Mouse (Mus musculus) retina, embryonic 14.5 days (tissue): ENCODE data around the gene Ctsf.
"Not testable (repeated sequence)": the region's sequence is repeated elsewhere in the genome, so short reads cannot be mapped to it uniquely, and the experiment has no call there.

ENCODE experiments used
- DNase-seq: peaks from one replicate; pipeline ENCODE4 v3.0.0-alpha.2; 2015; ENCODE audit warnings: low spot score

The Ctsf gene

DNA sequence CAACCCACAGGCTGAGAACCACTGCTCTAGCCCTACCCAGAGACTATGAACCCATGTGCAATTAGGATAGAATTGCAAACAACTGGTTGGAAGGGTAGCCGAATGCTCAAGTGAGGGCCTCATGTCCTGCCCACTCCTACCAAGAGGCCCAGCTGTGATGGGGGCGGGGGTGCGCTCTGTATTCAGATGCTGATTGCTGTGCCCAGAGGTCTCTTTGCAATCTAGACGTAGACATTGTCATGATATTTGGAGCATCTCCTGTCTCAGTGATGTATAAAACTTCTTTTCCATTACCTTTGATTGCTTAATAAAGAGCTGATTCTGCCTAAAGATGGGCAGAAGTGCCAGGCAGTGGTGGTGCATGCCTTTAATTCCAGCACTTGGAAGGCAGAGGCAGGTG lies 5.1 kb upstream of the Ctsf start:
- DNase-seq = no peak

DNA sequence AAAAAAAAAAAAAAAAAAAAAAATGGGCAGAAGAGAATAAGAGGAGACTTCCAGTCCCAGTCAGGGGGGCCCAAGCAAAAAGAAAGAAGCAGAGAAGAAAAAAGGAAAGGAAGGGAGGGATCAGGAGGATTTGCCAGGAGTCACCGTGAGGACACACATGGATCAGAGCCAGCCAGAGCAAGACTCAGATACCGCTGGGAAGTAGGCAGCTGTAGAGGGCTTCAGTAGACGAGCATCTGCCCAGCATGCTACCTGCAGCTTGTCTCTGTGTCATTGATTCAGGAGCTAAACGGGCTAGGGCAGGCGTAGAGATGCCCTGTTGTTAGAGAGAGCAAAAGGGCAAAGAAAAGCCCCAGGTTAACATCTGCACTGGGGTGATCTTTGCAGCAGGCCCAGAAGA lies 4.6 kb upstream of the Ctsf start:
- DNase-seq = no peak

DNA sequence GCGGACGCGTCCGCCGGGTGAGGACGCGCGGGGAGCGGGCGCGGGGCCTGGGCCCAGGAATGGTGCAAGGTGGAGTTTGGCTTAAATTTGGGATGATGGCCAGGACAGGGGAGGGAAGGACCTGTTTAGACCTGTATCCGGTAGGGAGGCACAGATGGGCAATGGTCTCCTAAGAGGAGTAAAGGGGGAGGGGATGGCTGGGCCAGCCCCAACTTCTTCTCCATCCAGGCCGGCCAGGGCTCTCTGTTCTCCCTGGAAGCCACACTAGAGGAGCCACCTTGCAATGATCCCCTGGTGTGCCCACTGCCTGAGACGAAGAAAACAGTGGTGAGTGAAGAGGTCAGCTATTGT lies 515 bp downstream of the Ctsf start:
- DNase-seq = no peak

DNA sequence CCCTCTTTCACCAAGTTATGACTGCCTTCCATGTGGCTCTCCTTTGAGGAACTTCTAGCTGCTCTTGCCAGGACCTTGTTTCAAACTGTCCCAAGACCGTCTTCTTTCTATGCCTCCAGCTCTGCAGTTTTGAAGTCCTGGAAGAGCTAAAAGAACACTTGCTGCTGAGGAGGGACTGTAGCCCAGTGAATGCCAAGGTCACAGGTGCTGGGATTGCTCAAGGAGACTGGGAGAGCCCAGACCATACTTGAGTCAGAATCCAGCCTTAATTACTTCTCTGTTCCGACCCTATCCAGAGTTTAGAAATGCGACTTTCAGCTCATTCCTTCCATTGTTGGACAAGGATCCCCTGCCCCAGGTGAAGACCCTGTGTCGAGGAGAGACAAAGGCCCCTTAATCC lies 1.0 kb downstream of the Ctsf start:
- no peak for DNase-seq

DNA sequence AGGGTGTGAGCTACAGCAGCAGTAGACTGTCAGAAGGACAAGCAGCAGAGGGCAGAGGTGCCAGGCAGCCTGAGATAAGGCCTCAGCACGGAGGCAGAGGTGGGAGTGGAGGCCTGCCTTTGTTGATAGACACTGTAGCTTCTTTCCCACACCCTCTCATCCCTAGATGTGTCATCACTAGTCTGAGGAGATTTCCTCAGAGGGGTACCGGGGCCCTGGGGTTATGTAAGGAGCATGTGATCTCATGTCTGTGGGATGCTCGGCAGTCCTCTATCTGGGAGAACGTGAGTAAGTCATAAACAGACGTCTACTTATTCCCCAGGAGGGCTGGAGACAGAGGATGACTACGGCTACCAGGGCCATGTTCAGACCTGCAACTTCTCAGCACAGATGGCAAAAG lies 4.2 kb downstream of the Ctsf start:
- DNase-seq = no peak

DNA sequence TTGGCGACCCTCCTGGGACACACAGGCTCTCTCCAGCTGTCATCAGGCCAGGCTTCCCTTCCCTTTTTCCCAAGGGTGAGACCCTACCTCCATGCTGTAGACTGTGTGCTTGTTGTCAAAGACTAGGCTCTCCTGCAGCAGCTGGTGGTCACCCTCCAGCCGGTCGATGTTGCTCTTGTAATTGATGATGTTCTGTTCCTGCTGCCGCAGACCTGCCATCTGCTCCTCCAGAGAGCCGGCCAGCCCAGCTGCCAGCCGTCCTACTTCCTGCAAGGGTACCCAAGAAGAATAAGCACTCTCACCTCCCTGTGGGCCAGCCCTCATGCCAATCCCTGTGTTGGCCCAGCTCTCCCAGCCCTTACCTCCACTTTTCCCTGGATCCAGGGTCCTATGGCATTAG lies 8.1 kb downstream of the Ctsf start:
- peak; percentile 29 for DNase-seq

DNA sequence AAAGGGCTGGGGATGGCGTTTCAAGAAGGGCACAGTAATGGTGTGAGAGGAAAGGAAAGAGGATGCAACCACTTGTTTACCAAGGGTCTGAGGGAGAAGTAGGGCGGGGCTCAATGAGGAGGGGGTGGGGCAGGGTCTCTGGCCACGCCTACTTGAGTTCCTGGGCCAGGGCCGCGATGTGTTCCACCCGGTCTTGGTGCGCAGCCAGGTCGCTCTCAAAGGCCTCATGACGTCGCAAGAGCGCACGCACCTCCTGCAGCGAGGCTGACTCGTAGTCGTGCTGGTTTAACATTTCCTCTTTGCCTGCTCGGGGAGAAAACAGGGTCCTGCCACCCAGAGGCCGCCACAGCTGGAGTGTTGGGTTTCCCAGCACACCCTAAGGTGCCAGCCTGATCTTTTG lies 10.2 kb downstream of the Ctsf start:
- DNase-seq = peak; percentile 13

DNA sequence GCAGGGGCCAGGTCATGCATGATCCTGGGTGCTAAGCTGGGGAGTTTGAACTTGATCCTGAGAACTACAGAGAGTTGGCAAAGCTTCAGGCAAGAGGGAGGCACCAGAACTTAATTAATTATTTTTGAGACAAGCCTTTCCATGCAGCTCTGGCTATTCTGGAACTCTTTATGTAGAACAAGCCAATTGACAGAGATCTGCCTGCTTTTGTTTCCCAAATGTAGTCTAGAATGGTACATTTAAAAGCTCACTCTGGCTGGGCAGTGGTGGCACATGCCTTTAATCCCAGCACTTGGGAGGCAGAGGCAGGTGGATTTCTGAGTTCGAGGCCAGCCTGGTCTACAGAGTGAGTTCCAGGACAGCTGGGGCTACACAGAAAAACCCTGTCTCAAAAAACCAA lies 19.7 kb downstream of the Ctsf start:
- DNase-seq = not testable (repeated sequence)

DNA sequence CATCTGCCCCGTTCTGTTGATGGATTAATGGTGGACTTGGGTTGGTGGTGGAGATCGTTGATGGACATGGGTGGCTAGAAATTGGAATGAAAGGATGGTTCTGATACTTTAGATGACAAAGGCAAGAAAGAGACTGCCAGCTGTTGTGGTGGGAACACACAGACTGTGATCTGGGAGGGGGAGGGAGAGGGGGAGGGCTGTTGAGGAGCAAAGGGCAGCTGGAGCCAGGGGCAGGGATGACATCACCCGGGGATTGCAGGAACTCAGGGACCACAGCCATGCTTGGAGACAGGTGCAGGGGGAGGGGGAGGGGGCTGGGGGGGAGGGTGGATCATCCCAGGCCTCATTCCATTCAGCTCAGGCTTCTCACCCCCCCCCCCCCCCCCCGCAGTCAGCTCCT lies 21.3 kb downstream of the Ctsf start:
- DNase-seq = no peak

DNA sequence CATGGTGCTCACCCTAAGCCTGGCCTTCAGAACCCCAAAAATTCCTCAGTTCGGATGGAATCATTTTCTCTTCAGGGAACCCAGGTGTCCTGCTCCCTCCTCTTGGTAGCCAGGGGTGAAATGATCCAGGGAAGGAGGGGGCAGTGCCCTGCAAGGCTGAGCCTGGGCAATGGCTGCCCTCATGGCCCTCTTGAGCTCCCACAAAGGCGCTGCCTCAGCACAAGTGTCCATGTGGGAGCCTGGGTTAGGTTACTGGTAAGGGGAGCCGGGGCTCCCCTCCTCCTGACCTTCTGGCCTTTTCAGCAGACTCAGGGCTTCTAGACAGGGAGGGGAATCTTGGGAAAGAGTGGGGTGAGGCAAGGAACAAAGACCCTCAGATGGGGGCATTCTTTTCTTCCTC lies 21.8 kb downstream of the Ctsf start:
- no peak for DNase-seq

DNA sequence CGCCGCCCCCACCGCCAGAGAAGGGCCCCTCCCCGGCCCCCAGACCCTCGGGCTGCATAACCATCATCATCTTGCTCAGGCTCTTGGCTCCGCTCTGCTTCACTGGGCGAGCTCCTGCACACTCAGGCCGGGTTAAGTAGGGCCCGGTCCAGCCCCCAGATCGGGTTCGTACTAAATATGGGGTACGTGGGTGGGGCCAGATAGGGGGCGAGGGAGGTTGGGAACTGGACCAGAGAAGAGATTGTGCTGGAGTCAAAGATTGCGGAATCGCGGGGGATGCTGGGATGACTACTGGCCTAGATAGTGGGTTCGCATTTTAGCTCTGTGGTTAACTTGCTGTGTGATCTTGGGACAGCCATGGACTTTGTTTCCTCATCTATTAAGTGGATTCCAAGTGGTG lies 22.9 kb downstream of the Ctsf start, which contains the start of gene Actn3:
TSS of gene Actn3 (minus strand) at position 125 of the 400 bp plus-strand sequence.
- no peak for DNase-seq

DNA sequence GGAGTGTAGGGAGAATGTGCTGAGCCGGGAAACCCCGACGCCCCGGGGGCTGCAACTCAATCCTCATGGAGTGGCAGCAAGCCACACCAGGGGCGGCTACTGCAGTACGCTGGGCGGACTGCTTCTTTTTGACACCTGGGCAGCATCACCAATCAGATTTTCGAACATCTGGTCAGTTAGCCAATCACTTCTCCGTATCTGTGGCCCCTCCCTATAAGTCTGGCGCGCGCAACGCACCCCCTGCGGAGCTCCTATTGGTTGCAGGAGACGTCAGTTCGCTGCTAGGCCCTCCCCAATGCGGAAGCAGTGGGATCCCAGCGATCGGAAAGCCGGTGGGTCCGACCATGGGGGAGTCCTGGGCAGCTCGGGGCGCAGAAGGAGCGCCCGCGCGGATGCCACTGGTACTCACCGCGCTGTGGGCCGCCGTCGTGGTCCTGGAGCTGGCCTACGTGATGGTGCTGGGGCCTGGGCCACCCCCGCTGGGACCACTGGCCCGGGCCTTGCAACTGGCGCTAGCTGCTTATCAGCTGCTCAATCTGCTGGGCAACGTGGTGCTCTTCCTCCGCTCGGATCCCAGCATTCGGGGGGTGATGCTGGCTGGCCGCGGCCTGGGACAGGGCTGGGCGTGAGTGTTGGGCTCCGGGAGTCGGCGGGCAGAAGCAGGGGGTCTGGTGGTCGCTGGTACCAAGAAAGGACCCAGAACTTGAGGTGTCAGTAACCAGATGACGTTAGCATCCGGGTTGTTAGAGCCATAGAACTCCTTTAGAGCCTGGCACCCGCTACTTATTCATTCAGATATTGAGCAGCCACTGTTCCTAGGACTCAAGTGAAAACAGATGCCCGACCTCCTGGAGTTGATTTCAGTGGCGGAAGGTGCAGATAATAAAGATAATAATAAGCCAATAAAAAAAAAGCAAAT lies 23.7 kb downstream of the Ctsf start, which contains the start of gene Zdhhc24:
TSS of gene Zdhhc24 (plus strand) at position 264 of the 919 bp plus-strand sequence.
- peak; percentile 97 for DNase-seq

DNA sequence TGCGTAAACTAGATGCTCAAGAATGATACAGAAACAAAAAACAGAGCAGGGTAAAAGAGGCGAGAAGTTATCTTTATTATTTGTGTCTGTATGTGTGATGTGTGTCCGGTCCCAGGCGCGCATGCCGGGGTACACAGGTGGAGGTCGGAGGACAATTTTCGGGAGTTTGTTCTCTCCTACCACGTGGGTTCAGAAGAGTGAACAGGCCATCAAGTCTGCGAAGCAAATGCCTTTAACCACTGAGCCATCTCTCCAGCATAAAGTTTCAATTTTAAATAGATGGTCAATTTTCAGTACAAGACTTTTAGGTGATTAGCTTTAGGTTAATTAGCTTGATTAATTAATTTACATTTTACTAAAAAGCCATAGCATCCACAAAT lies 24.4 kb downstream of the Ctsf start:
- no peak for DNase-seq

DNA sequence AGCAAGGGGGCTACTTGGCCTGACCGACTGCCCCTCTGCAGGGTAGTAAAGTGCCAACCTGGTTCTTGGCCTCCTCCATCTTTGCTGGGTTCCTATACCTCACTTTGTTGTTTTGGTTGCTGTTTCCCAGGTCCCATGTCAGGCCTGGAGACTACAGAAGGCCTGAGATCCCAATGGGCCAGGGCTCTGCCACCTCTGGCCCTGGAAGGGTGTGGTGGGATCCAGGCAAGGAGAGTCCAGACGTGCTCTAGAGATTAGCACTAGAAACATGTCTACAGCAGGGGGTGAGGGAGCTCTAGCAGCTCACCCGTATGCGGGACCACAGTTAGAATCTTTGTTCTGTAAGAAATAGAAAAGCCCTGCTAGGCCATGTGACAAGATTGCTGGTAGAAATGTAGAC lies 29.0 kb downstream of the Ctsf start:
- DNase-seq = no peak

DNA sequence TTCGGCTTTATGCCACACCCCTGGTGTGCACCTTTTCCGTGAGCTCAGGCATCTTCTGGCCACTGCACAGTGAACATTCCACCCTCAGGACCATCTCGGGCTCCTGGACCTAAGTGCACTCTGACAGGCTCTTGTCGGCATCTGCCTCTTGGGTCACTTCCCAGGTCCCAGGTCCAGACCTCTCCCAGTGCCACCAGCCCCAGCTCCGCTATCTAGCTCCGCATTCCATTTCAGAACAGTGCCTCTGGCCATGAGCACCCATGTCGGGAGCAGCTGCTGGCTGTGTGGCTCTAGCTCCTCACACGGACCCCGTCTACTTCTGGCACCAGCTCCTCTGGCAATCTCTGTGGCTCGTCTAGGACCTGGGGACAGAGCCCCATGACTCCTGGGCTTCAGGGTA lies 34.9 kb downstream of the Ctsf start:
- DNase-seq = no peak

DNA sequence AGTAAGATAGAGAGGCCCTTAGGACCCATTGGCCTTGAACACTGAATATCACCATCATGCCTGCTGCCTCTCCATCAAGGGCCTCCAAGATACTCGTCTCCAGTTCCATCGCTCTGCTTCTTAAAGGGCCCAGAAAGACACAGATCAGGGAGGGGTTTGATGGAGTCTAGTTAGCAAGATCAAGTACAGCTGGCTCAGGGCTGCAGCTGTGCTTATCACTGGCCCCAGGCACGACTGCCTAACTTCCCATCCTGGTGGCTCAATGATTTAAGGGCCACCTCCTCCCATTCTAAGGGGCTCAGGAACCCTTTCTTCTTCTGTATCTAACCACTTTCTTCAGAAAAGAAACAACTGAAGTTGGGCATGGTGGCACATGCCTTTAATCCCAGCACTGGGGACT lies 36.9 kb downstream of the Ctsf start:
- DNase-seq = no peak

DNA sequence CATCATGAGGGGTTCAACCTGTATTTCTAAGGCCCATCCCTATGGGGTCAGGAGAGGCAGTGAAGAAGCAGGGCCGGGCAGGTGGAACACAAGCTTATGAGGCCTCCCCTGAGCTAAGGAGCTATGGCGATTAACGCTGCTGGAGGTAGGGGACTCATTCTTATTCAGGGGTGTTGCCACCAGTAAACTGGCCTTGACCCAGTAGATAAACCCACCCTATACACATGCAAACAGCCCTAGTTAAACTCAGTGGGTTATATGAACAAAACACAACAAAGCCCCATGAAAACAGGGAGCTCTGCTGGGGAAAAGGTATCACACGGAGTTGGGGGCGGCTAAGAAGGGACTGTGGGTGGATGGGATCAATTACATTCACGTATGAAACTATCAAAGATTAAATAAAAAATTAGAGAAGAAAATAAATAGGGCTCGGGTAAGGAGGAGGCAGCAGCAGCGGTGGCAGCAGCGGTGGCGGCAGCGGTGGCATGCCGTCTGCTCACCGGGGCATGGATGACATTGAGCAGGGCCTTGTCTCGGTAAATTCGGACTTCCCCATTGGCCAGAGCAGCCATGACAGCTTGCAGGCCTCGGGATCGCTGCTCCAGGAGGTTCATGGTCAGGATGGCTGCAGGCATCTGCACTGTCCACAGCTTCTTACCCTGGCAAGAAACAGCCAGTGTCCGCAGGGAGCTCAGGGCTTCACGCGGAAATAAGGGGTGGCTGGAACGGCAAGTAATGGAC lies 42.0 kb downstream of the Ctsf start:
- no peak for DNase-seq

DNA sequence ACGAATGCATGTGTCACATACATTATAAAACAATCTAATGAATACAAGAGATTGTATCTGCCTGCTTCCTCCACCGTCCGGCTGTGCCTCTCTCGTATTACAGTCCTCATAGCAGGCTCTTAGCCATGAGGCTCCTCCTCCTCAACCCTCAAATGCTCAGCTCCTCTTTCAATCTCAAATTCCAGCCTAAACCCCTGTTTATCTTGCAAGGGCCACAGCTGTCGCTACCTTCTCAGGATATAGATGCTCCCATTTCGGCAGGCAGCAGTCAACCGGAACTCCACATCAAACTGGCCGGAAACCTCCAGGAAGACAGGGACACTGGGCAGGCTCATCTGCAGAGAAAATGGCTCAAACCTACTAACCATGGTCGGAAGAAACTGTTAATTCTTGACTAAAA lies 44.0 kb downstream of the Ctsf start:
- DNase-seq = no peak

DNA sequence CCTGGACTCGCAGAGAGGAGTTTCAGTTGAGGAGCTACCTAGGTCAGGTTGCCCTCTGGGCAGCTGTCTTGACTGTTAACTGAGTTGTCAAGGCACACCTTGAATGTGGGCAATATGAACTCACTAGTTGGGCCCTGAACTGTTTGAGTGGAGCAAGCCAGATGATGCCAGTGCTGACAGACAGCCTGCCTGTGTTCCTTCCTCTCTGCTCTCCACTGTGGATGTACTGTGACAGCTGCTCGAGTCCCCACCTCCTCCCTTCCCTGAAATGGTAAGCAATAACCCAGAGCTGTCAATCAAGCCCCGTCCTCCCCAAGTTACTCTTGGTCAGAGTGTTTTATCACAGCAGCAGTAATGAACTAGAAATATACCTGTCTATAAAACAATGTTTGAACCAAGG lies 45.0 kb downstream of the Ctsf start:
- no peak for DNase-seq

DNA sequence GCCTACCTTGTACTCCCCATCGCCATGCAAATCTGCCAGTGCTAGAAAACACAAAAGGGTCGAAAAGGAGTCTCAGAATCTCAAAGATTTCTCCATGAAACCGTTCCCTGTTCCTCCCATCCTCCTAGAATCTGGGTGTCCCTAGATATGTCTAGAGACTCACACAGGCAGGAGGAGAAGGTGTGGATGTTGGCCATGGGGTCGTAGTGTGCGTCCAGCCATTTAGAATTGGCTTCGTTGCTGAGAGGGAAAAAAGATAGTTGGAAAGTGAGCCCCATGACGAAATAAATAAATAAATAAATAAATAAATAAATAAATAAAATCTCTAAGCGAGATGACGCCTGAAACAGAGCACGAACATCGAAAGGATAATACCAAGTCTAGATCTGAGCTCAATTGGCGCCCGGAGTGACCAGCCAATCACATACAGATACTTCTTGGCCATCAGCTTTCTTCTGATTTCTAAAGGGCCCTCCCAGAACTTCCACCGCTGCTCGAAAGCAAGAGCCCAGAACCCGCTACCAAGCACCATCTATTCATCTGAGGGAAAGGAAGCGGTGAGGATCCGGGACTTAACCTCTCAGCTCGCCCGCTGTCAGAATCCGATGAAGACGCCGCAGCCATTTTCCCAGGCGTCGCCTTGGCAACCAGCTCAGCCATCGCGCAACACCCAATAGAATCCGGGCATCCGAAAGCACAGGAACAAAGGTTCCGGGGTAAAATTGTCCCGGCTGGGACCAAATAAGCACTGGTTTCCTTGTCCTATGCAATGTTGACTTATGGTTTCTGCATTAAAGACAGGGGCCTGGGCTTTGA lies 51.3 kb downstream of the Ctsf start, which contains the start of gene Bbs1:
TSS of gene Bbs1 (minus strand) at position 650 of the 816 bp plus-strand sequence.
- DNase-seq = peak; percentile 90

DNA sequence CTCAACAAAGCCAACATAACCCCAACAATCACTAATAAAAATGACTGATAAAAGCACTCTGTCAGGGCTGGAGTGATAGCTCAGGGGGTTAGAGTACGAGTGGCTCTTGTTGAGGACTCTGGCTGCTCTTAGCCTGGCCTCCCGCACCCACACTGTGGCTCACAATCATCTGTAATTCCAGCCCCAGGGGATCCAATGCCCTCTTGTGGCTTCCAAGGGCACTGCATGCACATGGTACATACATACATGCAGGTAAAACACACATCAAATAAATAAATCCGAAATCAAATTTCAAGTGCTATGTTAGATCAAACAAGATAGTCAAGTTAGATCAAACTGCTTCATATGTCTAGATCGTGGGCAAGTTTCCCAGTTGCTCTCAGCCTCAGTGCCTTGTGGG lies 53.2 kb downstream of the Ctsf start:
- peak; percentile 64 for DNase-seq

DNA sequence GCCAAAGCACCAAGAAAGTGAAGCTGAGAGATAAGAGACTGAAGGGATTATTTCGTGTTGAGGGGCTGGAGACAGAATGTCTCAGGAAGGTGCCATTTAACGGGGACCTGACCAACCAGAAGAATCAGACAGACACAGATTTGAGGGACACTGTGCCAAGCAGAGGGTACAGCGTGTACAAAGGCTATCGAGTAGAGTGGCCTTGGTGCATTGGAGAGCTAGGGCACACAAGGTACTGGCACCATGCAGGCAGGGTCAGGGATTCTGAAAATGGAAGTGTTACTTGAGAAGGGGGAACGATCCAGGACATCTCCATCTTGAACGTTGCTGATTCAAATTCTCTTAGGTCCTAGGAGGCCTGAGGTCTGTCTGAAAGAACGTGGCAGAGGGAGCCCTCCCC lies 54.4 kb downstream of the Ctsf start:
- no peak for DNase-seq
